Mouse (Mus musculus): ENCODE measurements at regions not wholly inside any gene's neighbourhood (a gene's known extent, or its start where the extent isn't known, plus 50 kb on each side); places are given as distances from the start of the nearest gene placed in this dataset.

- no peak for TF ChIP-seq CTCF (IDR thresholded peaks at IDR 0.05; ENCODE audit: control insufficient read depth, insufficient read depth, insufficient replicate concordance, low read depth, low read length)
- no peak for TF ChIP-seq POLR2A (IDR thresholded peaks at IDR 0.05; ENCODE audit: control insufficient read depth, low read depth, low read length)
These were observed 104.5 kb upstream of the Zfp217 start for GRCm38 (mm10) chr2:170252255-170253034.

All from testis, adult 2 months (tissue).